Mouse (Mus musculus) cortical plate, adult 2 months (tissue): ENCODE results near the gene Sf3a2.

Source experiments
- CTCF ChIP-seq: fragments of 200-500 bp; IDR thresholded peaks from 2 replicates; pipeline ENCODE4 v1.5.1; 2011; ENCODE audit warnings: mild to moderate bottlenecking, control low read depth, low read length; ENCODE audit not compliant: insufficient read depth; ENCODE audit errors: extremely low read depth
- POLR2A ChIP-seq: fragments of 200-500 bp; IDR thresholded peaks from 2 replicates; pipeline ENCODE4 v1.6.1; 2011; ENCODE audit warnings: mild to moderate bottlenecking, low read length, control low read depth; ENCODE audit not compliant: insufficient read depth; ENCODE audit errors: extremely low read depth

GRCm38 (mm10) chr10:80805322-80805721, 7.3 kb downstream of the Sf3a2 start:
- TF ChIP-seq CTCF (no peak), POLR2A (no peak)
